Mouse (Mus musculus) layer of hippocampus, adult 2 months (tissue): ENCODE measurements around the gene Ralgapa2. TPM values are rescaled to one million over a fixed set of nuclear protein-coding genes. Genes with fewer than 3 reads are reported as not detected.

Source experiments
- DNase-seq, 2 experiments: peaks; one replicate each; pipeline ENCODE4 v3.0.0; 2022; ENCODE audit warnings: low spot score in 2 of 2
- H3K27ac ChIP-seq: fragments of 200-600 bp; 2 replicates; pipeline ENCODE4 v1.8.1; 2022
- H3K4me3 ChIP-seq: fragments of 200-600 bp; 2 replicates; pipeline ENCODE4 v1.8.1; 2022; ENCODE audit warnings: mild to moderate bottlenecking
- CTCF ChIP-seq: fragments of 200-600 bp; conservative IDR thresholded peaks from 2 replicates; pipeline ENCODE4 v1.8.1; 2022; ENCODE audit warnings: antibody characterized with exemption, mild to moderate bottlenecking, moderate library complexity
- total RNA-seq, 2 experiments: library from RNA; stranded (reverse); gene quantifications; 2 replicates each; pipeline ENCODE4 v1.2.3; 2021

Gene Ralgapa2
- total RNA-seq, 2 experiments from 2014 or later, result 25.7 to 29.8 TPM

DNA sequence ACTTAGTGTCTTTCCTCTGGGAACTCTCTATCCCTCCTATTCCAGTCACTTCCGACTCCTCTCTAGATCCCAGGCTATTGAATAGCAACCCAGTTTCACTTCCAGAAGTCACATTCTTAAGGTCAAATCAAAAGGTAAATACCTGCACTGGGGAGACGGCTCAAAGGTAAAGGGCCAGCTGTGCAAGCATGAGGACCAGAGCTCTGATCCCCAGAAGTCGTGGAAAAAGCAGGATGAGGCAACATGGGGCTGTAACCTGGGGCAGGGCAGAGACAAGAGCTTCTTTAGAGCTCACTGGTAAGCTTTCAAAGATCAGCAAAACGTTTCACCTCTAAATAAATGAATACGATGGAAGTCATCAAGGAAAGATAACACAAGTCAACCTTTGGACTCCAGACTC, 100.2 kb downstream of the Ralgapa2 start:
- TF ChIP-seq CTCF, result no peak
- Histone ChIP-seq H3K27ac (no peak overlapping the region), H3K4me3 (no peak overlapping the region)
- DNase-seq, result no peak

GRCm38 (mm10) chr2:146407078-146407477, 105.1 kb downstream of the Ralgapa2 start:
- TF ChIP-seq CTCF, result no peak
- DNase-seq, result no peak
- Histone ChIP-seq H3K27ac (no peak overlapping the region), H3K4me3 (no peak overlapping the region)

- TF ChIP-seq CTCF, result no peak
- H3K27ac ChIP-seq, result no peak overlapping the region
- DNase-seq, result no peak
- no peak overlapping the region for H3K4me3 ChIP-seq
Observed at GRCm38 (mm10) chr2:146401588-146401987, 110.6 kb downstream of the Ralgapa2 start.

DNA sequence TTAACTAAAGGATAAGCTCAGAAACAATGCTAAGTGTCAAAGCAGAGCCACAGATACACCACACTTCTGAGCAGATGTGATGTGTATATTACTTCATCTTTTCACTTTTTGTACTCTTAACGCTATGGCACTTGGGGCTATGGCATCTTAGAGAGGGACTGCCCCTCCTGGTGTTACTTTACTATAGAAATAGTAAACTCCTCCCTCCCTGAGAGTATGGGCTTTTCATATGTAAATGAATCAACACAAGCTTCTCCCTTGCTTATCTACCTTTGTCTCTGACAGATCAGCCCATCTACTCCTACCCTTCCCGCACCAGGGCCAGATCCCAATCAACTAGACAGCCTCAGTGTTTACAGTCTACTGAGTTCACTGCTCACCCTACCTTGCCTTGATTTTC, 111.4 kb downstream of the Ralgapa2 start:
- no peak overlapping the region for H3K27ac ChIP-seq
- no peak for TF ChIP-seq CTCF
- no peak overlapping the region for H3K4me3 ChIP-seq
- DNase-seq, result no peak

DNA sequence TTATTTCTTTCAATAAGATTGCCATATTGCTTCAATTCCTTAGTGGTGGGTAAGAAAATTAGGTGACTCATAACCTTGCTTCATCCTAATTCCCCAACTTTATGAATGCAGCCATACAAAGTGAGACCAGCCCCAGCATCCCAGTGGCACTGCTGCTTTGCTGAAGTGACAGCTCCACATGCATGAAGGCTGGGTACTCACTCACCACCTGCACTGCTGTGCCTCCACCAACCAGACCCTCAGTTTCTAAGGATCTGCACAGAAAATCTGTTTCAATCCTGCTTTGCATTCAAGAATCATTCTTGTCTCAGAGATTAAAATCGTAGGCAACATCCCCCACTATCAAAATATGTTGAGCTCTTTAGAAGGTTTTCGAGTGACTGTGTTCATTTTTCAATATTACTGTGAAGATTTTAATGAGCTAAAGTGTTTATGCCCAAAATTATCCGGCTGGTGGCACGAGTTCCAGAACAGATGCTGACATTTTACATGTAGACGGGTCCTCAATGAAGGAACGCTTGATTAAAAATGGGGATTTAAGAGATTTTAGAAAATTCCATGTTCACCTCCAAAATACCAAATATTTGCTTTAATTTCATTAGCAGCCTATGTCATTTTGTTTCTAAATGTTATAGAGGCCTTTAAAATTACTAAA, 113.8 kb downstream of the Ralgapa2 start:
- Histone ChIP-seq H3K27ac (peak overlapping the region; percentile 65), H3K4me3 (no peak overlapping the region)
- peak in 1 of 2 experiments; percentile 63 for DNase-seq
- no peak for TF ChIP-seq CTCF

GRCm38 (mm10) chr2:146387211-146387610, 124.9 kb downstream of the Ralgapa2 start:
- TF ChIP-seq CTCF, result no peak
- H3K27ac ChIP-seq, result no peak overlapping the region
- DNase-seq, result no peak
- H3K4me3 ChIP-seq, result no peak overlapping the region

- TF ChIP-seq CTCF, result peak; percentile 78
- Histone ChIP-seq H3K4me3 (no peak overlapping the region), H3K27ac (no peak overlapping the region)
- no peak for DNase-seq
Observed at GRCm38 (mm10) chr2:146384582-146384981, 127.6 kb downstream of the Ralgapa2 start.

DNA sequence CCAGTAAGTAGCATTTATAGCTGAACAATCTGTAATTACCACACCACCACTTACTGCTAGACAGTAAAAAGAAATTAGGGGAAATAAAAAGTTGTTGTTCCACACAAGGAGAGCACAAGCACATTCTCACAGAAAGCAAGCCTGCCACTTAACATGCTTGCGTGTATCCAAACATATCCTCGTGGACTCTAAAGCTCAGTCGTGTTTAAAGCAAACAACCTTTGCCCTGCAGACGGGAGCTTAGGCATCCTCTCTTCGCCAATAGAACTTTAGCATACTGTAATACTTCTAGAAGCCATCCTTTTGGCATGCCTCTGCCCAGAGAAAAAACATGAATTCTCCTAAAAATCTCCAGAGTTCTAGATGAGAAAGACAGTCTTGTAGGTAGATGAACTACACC, 135.9 kb downstream of the Ralgapa2 start:
- DNase-seq, result no peak
- no peak for TF ChIP-seq CTCF
- H3K27ac ChIP-seq, result no peak overlapping the region
- no peak overlapping the region for H3K4me3 ChIP-seq

GRCm38 (mm10) chr2:146366098-146366497, 146.0 kb downstream of the Ralgapa2 start:
- no peak for TF ChIP-seq CTCF
- Histone ChIP-seq H3K27ac (no peak overlapping the region), H3K4me3 (no peak overlapping the region)

DNA sequence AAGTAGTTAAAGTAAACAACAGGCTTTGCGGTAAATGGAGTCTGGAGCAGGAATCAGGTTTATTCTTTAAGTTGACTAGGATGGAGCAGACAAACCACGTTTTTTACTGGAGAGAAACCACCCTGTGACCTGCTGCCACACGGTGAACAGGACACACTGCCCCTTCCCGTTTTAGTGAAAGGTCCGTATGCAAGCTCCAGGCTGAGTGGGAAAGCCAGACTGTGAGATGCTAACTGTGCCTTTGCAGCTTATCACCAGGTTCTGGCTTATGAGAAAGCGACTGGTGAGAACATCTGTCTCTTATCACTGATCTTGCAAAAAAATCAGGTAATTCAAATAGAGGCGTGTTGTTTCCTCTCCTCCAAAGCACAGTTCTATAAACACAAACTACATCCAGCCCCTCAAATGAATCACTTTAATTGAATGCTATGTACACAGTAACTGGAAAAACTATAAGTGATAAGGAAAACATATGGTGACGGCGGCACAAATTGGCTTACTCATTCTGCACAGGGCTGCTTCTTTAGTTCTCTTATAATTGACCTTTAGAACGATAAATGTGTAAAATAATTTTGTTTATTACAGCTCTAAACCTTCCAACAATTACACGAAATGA, 146.7 kb downstream of the Ralgapa2 start:
- no peak for TF ChIP-seq CTCF
- Histone ChIP-seq H3K27ac (no peak overlapping the region), H3K4me3 (no peak overlapping the region)
- DNase-seq, result no peak

More at GRCm38 (mm10) chr2:146366098-146366497, 146.0 kb downstream of the Ralgapa2 start:
- DNase-seq, result no peak

DNA sequence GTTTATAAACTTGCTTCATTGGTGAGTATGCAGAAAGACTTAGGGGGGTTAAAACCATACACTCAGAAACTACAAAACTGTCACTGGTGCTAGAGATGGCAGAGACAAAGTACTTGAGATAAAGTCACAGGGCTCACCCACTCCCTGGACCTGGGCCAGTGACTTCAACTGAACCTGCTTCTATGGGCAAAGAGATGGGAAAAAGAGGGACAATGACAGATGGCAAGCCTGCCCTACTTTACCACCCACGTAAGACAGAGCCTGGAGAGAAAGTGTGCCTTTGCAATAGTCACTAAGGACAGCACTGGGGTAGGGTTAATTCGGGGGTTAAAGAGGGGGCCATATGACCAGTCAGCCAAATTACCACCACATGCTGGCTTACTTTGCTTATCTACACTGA, 148.7 kb downstream of the Ralgapa2 start:
- DNase-seq, result peak in 1 of 2 experiments; percentile 17
- TF ChIP-seq CTCF, result no peak
- Histone ChIP-seq H3K4me3 (no peak overlapping the region), H3K27ac (0 out of 2 replicates have a peak overlapping the region, but pooled peaks have one; percentile 46)

- no peak for TF ChIP-seq CTCF
- H3K4me3 ChIP-seq, result no peak overlapping the region
- 0 out of 2 replicates have a peak overlapping the region, but pooled peaks have one; percentile 46 for H3K27ac ChIP-seq
- DNase-seq, result no peak
Observed at GRCm38 (mm10) chr2:146362932-146363331, 149.2 kb downstream of the Ralgapa2 start.

- no peak overlapping the region for H3K27ac ChIP-seq
- no peak for TF ChIP-seq CTCF
- no peak overlapping the region for H3K4me3 ChIP-seq
- no peak for DNase-seq
Observed at GRCm38 (mm10) chr2:146361969-146362368, 150.2 kb downstream of the Ralgapa2 start.

- Histone ChIP-seq H3K4me3 (no peak overlapping the region), H3K27ac (no peak overlapping the region)
- DNase-seq, result no peak
- no peak for TF ChIP-seq CTCF
Observed at GRCm38 (mm10) chr2:146361076-146361475, 151.1 kb downstream of the Ralgapa2 start.
